Mouse (Mus musculus) layer of hippocampus, postnatal 25 days (tissue): Measurements from ENCODE around the gene Rpl18a. TPM values are rescaled to one million over a fixed set of nuclear protein-coding genes. Genes with fewer than 3 reads are reported as not detected.

Experiments used
- DNase-seq, 2 experiments: peaks; one replicate each; pipeline ENCODE4 v3.0.0; 2022; ENCODE audit warnings: mixed read lengths in 2 of 2, low spot score in 1 of 2; ENCODE audit errors: extremely low spot score in 1 of 2
- microRNA-seq, 2 experiments: library from miRNA; unstranded; fragments of <30 nt; microRNA quantifications; one replicate each; pipeline ENCODE4 v1.2.0; 2021
- total RNA-seq, 2 experiments: library from RNA; stranded (reverse); gene quantifications; 2 replicates each; pipeline ENCODE4 v1.2.3; 2021

The Rpl18a gene
- total RNA-seq, 2 experiments from 2014 or later = 634 to 770 TPM

DNA sequence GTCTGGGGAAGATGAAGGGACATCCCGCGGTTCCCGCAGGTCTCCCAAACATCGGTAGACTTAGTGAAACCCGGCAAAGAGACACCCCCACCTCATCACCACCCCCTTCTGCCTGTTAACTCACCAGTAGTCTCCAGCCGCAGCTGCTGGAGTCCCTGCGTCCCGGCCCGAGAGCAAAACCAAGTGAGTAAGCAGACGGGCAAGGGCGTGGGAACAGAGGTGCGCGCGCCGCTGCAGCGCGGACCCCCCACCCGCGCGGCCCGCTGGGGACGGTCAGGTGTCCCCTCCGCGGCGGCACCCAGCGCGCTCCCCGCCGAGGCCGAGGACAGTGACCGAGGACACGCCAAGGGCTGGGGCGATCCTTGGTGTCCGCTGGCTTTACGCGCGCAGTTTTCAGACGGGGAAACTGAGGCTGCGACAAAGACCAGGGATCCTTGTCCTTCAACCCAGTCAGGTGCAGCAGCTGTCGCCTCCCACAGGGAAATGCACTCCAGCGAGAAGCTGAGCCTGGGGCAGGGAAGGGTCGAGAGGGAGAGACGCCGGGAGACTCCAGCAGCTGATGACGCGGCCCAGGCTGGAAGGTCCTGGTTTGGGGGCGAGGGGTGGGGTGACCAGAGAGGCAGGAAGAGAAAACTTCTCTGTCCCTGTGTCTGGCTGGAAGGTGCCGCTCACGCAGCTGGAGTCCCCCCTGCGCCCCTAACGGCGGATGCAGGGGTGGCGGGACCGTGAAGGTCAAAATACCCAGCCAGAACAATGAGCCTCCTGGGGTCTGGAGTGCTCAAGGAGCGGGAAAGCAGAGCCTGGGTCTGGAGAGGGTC, 34.2 kb downstream of the Rpl18a start, which contains the start of gene Kcnn1:
Gene Kcnn1, minus strand, starts transcription at position 435 of the 818 bp plus-strand sequence.
- DNase-seq = no peak

DNA sequence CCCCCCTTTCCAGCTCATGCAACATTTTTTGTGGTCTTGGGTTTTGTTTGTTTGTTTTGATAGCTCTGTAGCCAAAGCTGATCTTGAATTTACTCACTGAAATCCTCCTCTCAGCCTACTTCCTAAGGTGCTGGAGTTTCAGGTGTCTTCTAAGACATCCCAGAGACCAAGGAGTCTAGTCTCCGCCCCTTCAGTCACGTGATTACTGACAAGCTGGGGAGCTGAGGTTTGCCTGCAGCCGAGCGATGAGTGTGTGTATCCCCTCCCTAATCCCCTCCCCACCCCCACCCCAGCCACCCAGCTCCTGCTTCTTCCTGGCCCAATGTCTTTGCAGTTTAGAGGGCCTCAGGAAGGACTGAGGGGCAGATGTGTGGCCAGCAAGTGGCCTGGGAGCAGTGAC, 39.7 kb downstream of the Rpl18a start:
- no peak for DNase-seq

DNA sequence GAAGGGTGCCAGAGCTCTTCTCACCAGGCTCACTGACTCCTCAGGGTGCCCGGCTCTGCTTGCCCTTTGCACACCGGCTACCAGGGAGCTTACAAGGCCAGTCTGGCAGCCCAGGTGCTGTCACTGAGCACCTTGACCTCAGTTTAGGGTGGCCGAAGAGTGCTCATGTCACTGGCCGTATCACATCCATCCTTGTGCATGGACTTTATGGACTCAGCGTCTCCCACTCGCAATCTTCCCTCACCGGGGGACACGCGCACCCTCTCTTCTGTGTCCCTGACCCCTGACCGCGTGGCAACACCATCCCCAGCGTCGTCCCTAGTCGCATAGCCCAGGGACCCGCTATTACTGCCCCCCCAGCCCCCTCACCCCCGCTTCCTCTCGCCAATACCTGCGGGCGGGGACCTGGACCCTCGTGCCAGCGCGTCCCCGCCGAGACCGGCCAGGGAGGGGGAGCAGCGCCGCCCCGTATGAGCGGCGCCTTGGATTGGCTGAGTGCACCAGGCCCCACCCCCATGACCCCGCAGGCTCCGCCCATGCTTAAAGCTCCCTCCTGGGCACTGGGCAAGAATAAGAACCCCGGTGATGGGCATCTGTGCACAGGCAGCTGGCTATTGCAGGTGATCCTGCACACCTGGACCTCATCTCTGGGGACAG, 40.5 kb downstream of the Rpl18a start:
- peak in 1 of 2 experiments; percentile 70 for DNase-seq

DNA sequence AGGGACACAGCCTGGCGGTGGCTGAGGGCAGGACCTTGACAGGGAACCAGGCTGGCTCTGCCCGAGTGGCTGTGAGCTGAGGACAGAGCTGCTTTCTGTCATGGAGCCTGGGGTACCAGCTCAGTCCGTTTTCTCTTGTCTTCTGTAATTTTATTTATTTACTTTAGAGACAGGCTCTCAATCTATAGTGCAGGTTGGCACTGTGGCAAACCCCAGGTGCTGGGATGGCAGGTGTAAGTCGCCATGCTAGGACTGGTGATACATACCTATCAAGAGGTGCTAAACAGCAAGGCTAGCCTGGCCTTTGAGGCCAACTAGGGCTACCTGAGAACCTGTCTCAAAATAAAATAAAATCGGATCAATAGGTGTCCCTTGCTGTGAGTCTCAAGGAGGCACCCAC, 41.2 kb downstream of the Rpl18a start:
- DNase-seq = no peak

DNA sequence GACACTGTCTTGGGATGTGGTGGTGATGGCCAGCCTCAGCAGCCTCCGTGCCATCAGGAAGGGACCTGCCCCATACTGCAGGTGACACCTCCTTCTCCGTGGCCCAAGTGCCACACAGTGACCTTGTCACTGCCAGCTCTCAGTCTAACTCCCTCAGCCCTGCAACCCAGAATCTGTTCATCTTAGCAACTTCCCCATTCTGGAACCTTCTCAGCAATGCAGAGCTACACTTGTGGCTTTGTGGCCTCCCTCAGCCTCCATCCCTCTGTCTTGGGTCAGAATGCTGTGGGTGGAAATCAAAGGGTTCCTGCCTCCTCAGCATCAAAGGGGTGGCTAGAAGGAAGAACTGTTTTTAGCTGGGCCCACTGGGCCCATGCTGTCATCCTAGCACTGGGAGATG, 43.3 kb downstream of the Rpl18a start:
- DNase-seq = no peak

DNA sequence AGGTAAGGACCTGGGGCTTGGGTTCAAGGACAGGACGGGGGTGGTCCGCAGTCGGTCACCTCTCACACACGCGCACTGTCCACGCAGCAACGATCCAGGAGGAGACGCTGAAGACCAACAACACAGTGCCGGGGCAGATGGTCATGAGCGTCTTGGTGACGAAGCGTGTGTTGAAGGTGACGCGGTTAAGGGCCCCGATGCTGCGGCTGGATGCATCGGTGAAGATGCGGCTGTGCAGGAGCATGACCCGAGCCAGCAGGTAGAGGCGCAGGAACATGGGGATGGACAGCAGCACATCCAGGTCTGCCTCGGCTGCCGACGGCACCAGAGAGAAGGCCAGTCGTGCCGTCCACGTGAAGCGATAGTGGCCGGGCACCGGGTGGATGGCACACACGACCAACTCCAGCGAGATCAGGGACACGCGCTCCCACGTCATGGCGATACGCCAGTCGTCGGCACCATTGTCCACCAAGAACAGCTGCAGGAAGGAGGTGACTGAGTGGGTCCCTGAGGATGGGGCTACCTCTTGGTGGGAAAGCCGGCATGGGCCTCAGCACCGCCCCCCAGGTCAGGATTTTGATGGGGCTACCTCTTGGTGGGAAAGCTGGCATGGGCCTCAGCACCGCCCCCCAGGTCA, 44.5 kb downstream of the Rpl18a start:
- DNase-seq = no peak

DNA sequence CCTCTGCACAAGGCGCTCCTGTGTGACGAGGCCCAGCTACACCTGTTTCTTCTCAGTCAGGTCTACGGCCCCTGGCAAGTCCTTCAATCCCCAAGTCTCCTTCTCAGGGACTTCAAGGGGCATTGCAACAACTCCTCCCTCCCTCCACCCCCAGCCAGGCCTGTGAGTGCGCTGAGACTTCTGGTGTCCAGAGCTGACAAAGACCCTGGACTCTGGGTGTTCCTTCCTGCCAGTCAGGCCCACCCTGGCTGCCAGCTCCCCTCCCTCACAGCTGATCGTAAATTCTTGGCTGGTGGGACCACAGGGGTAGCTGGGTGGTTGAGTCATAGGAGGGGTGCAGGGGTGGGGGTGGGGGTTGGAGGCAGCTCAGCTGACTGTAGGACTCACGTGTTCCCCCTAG, 45.4 kb downstream of the Rpl18a start:
- no peak for DNase-seq

DNA sequence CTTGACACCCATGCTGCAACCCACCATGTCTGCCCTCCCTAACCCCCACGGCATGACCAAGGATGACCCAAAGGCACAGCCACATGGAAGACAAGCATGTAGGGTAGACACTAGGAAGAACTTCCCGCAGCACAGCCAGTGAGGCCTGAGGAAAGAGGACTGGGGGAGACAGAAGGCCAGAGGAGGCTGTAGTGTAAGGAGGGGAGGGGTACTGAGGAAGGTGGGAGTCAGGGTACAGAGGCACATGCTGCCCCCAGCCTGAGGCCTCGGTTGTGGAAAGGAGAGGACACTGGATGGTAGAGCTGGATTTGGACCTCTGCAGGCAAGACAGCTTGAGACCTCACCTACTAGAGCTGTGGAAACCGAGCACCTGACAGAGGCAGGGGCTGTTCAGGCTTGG, 46.3 kb downstream of the Rpl18a start:
- DNase-seq = no peak

DNA sequence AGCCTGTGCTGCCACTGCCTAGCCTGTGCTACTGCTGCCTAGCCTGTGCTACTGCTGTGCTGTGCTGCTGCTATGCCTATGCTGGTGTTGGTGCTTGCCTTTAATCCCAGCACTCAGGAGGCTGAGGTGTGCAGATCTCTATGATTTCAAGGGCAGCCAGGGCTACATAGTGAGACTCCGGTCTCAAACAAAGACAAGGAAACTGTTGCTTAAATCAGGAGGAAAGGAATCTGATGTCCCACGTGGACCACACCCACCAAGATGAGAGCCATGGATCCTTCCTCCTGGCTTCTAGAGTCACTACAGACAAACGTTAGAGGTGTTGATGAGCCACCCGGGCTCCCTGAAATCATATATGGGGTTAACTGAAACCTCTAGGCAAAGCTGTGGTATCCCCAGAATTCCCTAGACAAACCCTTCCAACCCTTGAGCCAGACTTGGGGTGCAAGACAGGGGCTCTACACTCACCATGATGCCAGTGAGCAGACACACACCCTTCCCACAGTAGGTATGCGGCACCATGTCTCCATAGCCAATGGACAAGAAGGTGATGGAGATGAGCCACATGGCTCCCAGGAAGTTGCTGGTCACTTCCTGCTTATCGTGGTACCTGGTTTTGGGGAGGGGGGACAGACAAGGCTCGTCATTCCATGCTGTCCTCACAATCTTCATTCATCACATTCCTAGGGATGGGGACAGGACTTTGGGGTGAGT, 46.9 kb downstream of the Rpl18a start:
- no peak for DNase-seq

DNA sequence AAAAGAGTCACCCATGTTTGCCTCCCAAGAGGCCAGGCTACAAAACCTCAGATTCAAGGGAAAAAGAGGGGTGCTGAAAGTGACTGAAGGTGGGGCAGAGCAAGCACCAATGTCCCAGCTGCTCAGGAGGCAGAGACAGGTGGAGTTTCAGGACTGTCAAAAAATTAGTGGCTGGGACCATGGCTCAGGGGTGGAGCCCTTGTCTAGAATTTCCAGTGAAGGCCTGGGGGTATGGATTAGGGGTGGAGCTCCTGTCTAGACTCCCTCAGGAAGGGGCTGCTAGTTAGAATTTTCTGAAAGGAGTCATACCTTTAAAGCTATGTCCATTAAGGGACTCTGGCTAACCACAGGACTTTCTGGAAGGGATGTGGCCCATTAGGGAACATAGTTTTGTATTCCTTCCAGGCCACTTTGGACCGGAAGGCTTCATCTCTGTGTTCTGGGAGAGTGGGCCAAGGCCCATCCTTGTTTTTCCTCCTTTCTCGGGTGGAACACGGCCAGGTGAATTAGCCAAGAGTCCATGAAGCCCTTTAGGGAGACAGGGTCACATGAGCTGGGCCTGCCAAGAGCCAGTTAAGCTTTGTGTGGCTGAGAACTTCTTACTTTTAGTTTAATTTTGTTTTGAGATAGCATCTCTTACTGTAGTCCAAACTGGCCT, 47.8 kb downstream of the Rpl18a start:
- DNase-seq = no peak

DNA sequence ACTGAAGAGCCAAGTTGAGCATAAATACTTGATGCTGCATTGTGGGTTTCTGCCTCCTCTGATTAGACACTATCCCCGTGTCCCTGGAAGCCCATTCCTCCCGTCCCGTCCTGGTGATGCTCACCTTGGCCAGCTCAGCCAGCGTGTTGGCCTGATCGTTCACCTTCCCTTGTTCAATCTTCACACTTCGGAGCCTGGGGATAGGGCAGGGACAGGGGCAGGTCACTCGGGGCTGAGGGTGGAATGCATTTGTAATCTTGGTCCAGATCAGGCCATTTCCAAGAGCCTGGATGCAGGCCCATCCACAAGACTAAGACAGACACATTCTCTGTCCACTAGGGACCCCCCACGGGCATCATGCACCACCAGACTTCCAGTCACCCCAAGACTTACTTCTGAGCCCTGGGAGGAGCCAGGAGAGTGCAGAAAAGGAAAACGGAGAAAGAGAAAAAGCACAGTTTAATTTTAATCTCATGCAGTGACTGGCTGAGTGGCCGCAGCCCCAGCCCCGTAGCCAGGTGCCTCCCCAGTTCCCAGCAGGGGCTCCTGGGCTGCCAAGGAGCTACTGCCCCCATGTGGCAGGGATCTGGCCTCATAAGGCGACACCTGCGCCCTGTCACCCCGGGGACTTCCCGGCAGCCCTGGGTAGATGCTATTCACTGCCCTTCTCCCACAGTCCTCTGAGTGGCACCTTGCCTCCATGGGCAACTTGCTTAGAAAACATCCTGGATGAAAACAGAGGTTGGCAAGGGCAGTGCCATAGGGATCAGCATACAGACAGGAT, 50.6 kb downstream of the Rpl18a start:
- DNase-seq = no peak

DNA sequence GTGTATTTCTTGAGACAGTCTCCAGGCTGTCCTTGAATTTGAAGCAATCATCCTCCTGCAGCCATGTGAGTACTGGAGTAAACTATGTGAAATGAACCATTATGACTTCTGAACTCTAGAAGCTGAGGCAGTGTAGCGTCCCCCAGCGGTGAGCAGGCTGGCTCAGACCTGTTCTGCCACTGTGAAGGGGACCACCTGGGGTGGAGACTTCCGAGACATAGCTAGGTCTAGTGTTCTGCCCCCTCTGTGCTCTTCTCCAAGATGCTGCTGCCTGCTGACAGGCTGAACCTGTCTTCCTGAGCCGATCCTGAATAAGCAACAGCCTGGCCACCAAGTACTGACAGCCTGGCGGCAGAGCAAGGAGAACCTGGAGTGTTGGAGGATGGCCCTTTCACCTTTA, 52.1 kb downstream of the Rpl18a start:
- DNase-seq = no peak

Small RNA genes within 50 kb of the gene (microRNA-seq; reads per million reads assigned to microRNA genes)
- gene Mir1969 (16.5 to 17.7 reads per million in 2 experiments), gene Mir7067 (2.8 to 3.0 reads per million in 2 experiments)

Other genes starting within 250 kb of the Rpl18a start
- gene Pgpep1, start 237.0 kb downstream of the Rpl18a start, total RNA-seq = 10 to 100 TPM; 21.1 to 25.1 TPM
- gene Lsm4, start 224.2 kb downstream of the Rpl18a start, total RNA-seq = 10 to 100 TPM; 66.2 to 67.4 TPM
- 100 to 1,000 TPM; 181 to 194 TPM for gene Jund, start 198.5 kb downstream of the Rpl18a start, total RNA-seq
- under 1 TPM; 0.05 to 0.12 TPM for gene Iqcn, start 194.0 kb downstream of the Rpl18a start, total RNA-seq
- not detected for gene Gm3336, start 178.9 kb downstream of the Rpl18a start, total RNA-seq
- gene Pde4c, start 173.7 kb downstream of the Rpl18a start, total RNA-seq = 1 to 10 TPM in 1 of 2 experiments, under 1 TPM in 1; 0.89 to 1.2 TPM
- gene Rab3a, start 142.7 kb downstream of the Rpl18a start, total RNA-seq = 100 to 1,000 TPM; 789 to 843 TPM
- 10 to 100 TPM; 41.7 to 42.2 TPM for gene Mpv17l2, start 136.5 kb downstream of the Rpl18a start, total RNA-seq
- 100 to 1,000 TPM; 154 to 159 TPM for gene Pik3r2, start 120.7 kb downstream of the Rpl18a start, total RNA-seq
- gene Mast3, start 92.4 kb downstream of the Rpl18a start, total RNA-seq = 100 to 1,000 TPM; 411 to 437 TPM
- gene Il12rb1, start 89.0 kb downstream of the Rpl18a start, total RNA-seq = 1 to 10 TPM in 1 of 2 experiments, under 1 TPM in 1; 0.94 to 1.4 TPM
- 10 to 100 TPM; 15.0 to 18.7 TPM for gene Arrdc2, start 57.7 kb downstream of the Rpl18a start, total RNA-seq
- gene Kcnn1, start 34.2 kb downstream of the Rpl18a start, total RNA-seq = 10 to 100 TPM; 19.4 to 22.4 TPM
- 10 to 100 TPM; 92.7 to 95.6 TPM for gene Ccdc124, start 23.5 kb downstream of the Rpl18a start, total RNA-seq
- 10 to 100 TPM in 1 of 2 experiments, 1 to 10 TPM in 1; 6.9 to 10.5 TPM for gene Slc5a5, start 4.7 kb downstream of the Rpl18a start, total RNA-seq
- 10 to 100 TPM; 87.7 to 94.2 TPM for gene Map1s, start 8.5 kb upstream of the Rpl18a start, total RNA-seq